In genomic region chr11:109895496-109895895, GRCm38 (mm10) we compare ENCODE assay signal across 25 mouse cellular contexts.
A peak's percentile ranks its signal among the peaks of the same experiment; 100 is the strongest.
DNase-seq lines count a peak whose midpoint lies in the region; ATAC-seq lines count a peak whose summit lies in the region.
"Had no signal": no experiment of that assay in that cellular context is flagged by ENCODE, and none has a peak within 500 bp of the region (broad histone marks: within the 10 kb centered on the region; RNA-seq: fewer than 3 reads in every experiment).

No protein-coding gene starts in this region.

- no peak for DNase-seq in embryonic facial prominence, embryonic 10.5 days (ENCODE audit: low spot score)
- no peak for DNase-seq in heart, postnatal 36 days
- DNase-seq in skeletal muscle tissue, adult 2 months (ENCODE audit: low read depth, low spot score) = peak; percentile 86
- DNase-seq in frontal cortex, postnatal 25 days (ENCODE audit: low spot score in 2 of 2) = no peak
- DNase-seq: adrenal gland, postnatal 14 days; cerebellum, adult 2 months; cerebellum, postnatal 36 days; embryo, embryonic 11 days; kidney, adult 9 months; kidney, postnatal 14 days; lung, postnatal 4 days; midbrain, embryonic 14.5 days; spleen, adult 18-20 months; thymus, postnatal 14 days had no signal

- no peaks in the 10 kb centered on the region for H3K36me3 ChIP-seq in embryonic facial prominence, embryonic 12.5 days
- H3K36me3 ChIP-seq in embryonic facial prominence, embryonic 10.5 days (replicated peaks) = no peaks in the 10 kb centered on the region
- no peaks in the 10 kb centered on the region for H3K36me3 ChIP-seq in heart, embryonic 16.5 days (ENCODE audit: control insufficient read depth, insufficient read depth)
- no peaks in the 10 kb centered on the region for H3K36me3 ChIP-seq in embryonic facial prominence, embryonic 15.5 days
- H3K36me3 ChIP-seq: forebrain, embryonic 12.5 days; heart, embryonic 13.5 days; lung, embryonic 15.5 days had no signal

- intact Hi-C loops in heart, postnatal 36 days (cut with DNase I) = no loop called here

- H3K27ac ChIP-seq in embryonic facial prominence, embryonic 12.5 days = 0 out of 2 replicates have a peak overlapping the region, but pooled peaks have one; percentile 30
- H3K27ac ChIP-seq in embryonic facial prominence, embryonic 10.5 days (replicated peaks) = no peak overlapping the region
- no peak overlapping the region; the same call in 1 of the 2 replicates for H3K27ac ChIP-seq in heart, embryonic 16.5 days (ENCODE audit: low read length)
- peak overlapping the region; percentile 55 for H3K27ac ChIP-seq in embryonic facial prominence, embryonic 15.5 days (replicated peaks)
- H3K27ac ChIP-seq: forebrain, embryonic 12.5 days; heart, embryonic 13.5 days; hindbrain, postnatal 0 days; layer of hippocampus, adult 2 months; liver, embryonic 14.5 days had no signal

- no peaks in the 10 kb centered on the region for H3K27me3 ChIP-seq in embryonic facial prominence, embryonic 12.5 days
- no peaks in the 10 kb centered on the region for H3K27me3 ChIP-seq in embryonic facial prominence, embryonic 10.5 days (replicated peaks; ENCODE audit: low read depth, poor library complexity, severe bottlenecking)
- no peaks in the 10 kb centered on the region for H3K27me3 ChIP-seq in heart, embryonic 16.5 days (ENCODE audit: control insufficient read depth, insufficient read depth, low read length)
- no peaks in the 10 kb centered on the region for H3K27me3 ChIP-seq in embryonic facial prominence, embryonic 15.5 days
- H3K27me3 ChIP-seq: forebrain, embryonic 12.5 days; heart, embryonic 13.5 days; lung, embryonic 15.5 days had no signal

- no peak overlapping the region for H3K9ac ChIP-seq in embryonic facial prominence, embryonic 12.5 days
- no peak overlapping the region for H3K9ac ChIP-seq in heart, embryonic 16.5 days (ENCODE audit: low read length)
- no peak overlapping the region for H3K9ac ChIP-seq in embryonic facial prominence, embryonic 15.5 days
- H3K9ac ChIP-seq: forebrain, embryonic 12.5 days; heart, embryonic 13.5 days; liver, embryonic 14.5 days; lung, embryonic 15.5 days had no signal

- no peak overlapping the region for H3K4me2 ChIP-seq in embryonic facial prominence, embryonic 12.5 days (replicated peaks)
- H3K4me2 ChIP-seq in heart, embryonic 16.5 days (ENCODE audit: low read depth, low read length) = no peak overlapping the region
- no peak overlapping the region for H3K4me2 ChIP-seq in embryonic facial prominence, embryonic 15.5 days (replicated peaks)
- H3K4me2 ChIP-seq: forebrain, embryonic 12.5 days; heart, embryonic 13.5 days; lung, embryonic 15.5 days had no signal

- no peaks in the 10 kb centered on the region for H3K9me3 ChIP-seq in embryonic facial prominence, embryonic 12.5 days
- H3K9me3 ChIP-seq in embryonic facial prominence, embryonic 10.5 days = no peaks in the 10 kb centered on the region
- no peaks in the 10 kb centered on the region for H3K9me3 ChIP-seq in heart, embryonic 16.5 days (replicated peaks; ENCODE audit: control insufficient read depth, low read length)
- H3K9me3 ChIP-seq in embryonic facial prominence, embryonic 15.5 days (replicated peaks) = no peaks in the 10 kb centered on the region
- H3K9me3 ChIP-seq: forebrain, embryonic 12.5 days; heart, embryonic 13.5 days; lung, embryonic 15.5 days had no signal

- H3K4me1 ChIP-seq in embryonic facial prominence, embryonic 12.5 days = peaks cover 3% of the 10 kb centered on the region; the same call in 1 of the 2 replicates
- peaks cover 13% of the 10 kb centered on the region for H3K4me1 ChIP-seq in embryonic facial prominence, embryonic 10.5 days
- no peaks in the 10 kb centered on the region for H3K4me1 ChIP-seq in heart, embryonic 16.5 days (ENCODE audit: control insufficient read depth, insufficient read depth, low read length)
- peaks cover 28% of the 10 kb centered on the region for H3K4me1 ChIP-seq in embryonic facial prominence, embryonic 15.5 days
- H3K4me1 ChIP-seq: forebrain, embryonic 12.5 days; heart, embryonic 13.5 days; lung, embryonic 15.5 days had no signal

- ATAC-seq in embryonic facial prominence, embryonic 12.5 days (ENCODE audit: insufficient number of reproducible peaks, insufficient read depth, low FRiP score, low TSS enrichment) = no peak
- peak; percentile 60; the same call in 1 of the 2 replicates for ATAC-seq in heart, embryonic 16.5 days (replicated peaks; ENCODE audit: extremely low read depth, insufficient read depth, low FRiP score)
- peak; percentile 62 for ATAC-seq in embryonic facial prominence, embryonic 15.5 days (ENCODE audit: insufficient number of reproducible peaks, low FRiP score, low TSS enrichment, low read depth)
- ATAC-seq: hindbrain, postnatal 0 days; intestine, embryonic 16.5 days had no signal

- 34% methylated on average over 4 of the region's 4 CpGs for whole genome bisulfite sequencing in embryonic facial prominence, embryonic 12.5 days
- 56% methylated on average over 4 of the region's 4 CpGs for WGBS in embryonic facial prominence, embryonic 10.5 days
- 55% methylated on average over 4 of the region's 4 CpGs for WGBS in heart, embryonic 16.5 days
- WGBS in embryonic facial prominence, embryonic 15.5 days = 31% methylated on average over 4 of the region's 4 CpGs

- no peak overlapping the region for H3K4me3 ChIP-seq in embryonic facial prominence, embryonic 12.5 days
- H3K4me3 ChIP-seq in embryonic facial prominence, embryonic 10.5 days = no peak overlapping the region
- no peak overlapping the region for H3K4me3 ChIP-seq in heart, embryonic 16.5 days (ENCODE audit: low read length)
- H3K4me3 ChIP-seq in embryonic facial prominence, embryonic 15.5 days (replicated peaks) = no peak overlapping the region
- H3K4me3 ChIP-seq: erythroblast, embryonic 14.5 days; forebrain, embryonic 12.5 days; heart, embryonic 13.5 days; layer of hippocampus, adult 2 months; lung, embryonic 15.5 days had no signal

Comparison
In these comparisons a context has a peak if more than half of its experiments do, and no peak if none do; other contexts are left out.
1. H3K27ac ChIP-seq: peak in embryonic facial prominence, embryonic 12.5 days (single experiment) and embryonic facial prominence, embryonic 15.5 days (single experiment); none in embryonic facial prominence, embryonic 10.5 days (single experiment) and heart, embryonic 16.5 days (single experiment).